Mouse (Mus musculus) R1 (cell line): ENCODE measurements around the gene Zfp54.
"Not testable (repeated sequence)": the region's sequence is repeated elsewhere in the genome, so short reads cannot be mapped to it uniquely, and the experiment has no call there.

ENCODE experiments used
- DNase-seq: peaks from one replicate; pipeline ENCODE4 v3.0.0-alpha.2; 2018; ENCODE audit warnings: low read depth, low spot score

Zfp54 gene

GRCm38 (mm10) chr17:21422664-21423599 lies at the start of gene Zfp54:
Gene Zfp54, plus strand, starts transcription at chr17:21423227.
- DNase-seq = peak; percentile 88

GRCm38 (mm10) chr17:21375311-21375710 lies 47.7 kb upstream of the Zfp54 start:
- DNase-seq = peak; percentile 79

DNA sequence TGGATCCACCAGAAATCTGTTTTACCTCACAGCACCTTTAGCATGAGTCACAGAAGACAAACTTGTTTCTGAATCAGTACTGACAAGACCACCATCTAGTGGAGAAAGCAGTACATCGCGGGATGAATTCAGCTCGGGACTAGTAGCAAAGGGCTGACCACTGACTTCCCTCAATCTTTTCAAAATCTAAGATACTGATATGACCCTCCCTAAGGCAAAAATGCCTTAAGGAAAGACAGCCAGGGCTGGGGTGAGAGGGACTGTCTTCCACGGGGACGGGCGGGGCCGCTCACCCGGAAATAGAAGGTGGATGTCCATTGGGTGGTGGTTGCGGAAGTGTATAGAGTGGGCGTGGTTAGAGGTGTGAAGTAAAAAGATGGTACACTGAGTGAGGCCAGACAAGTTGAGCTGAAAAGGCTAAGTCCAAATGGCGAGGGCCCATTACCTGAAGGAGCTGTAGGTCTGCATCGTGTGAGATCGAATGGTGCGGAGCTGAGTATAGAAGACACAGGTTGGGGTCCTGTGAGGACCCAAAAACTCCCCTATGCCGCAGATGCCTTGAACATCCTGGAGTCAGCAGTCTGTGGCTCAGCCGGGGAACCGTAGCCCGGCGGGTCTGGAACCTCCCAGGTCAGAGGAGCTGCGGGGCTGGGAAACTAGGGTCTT lies 39.5 kb upstream of the Zfp54 start, which contains the start of gene Zfp677:
TSS of gene Zfp677 (plus strand) at position 358 of the 666 bp plus-strand sequence.
- peak; percentile 67 for DNase-seq

DNA sequence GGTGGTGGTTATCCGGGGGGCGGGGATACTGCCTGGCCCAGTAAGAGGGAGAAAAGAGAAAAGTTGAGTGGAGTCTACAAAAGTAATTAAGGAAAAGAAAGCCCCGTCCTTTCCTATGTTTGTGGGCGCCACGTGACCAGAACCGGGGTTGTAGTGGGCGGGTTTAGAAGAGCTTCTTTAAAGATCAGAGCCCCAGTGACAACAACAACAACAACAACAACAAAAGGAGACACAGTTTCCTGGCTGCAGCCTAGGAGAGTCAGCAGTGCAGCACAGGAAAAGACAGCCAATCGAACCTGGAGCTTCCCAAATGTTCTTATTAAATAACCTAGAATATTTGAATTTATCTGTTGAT lies 39.0 kb upstream of the Zfp54 start:
- peak; percentile 33 for DNase-seq

GRCm38 (mm10) chr17:21438806-21439400 lies 15.9 kb downstream of the Zfp54 start:
- DNase-seq = peak; percentile 49

DNA sequence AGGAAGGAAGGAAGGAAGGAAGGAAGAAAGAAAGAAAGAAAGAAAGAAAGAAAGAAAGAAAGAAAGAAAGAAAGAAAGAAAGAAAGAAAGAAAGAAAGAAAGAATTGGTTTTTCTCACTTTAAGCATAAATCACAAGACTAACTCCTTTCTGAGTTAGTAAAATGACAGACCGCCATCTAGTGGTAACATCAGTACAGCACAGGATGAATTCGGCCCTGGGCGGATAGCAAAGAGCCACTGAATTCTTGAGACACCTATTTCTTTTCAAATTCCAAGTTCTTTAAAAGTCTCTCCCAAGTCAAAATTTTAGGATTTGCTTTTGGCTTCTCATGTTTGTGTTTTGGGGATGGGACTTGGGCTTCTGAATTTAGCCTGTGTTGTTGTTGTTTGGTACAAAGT lies 26.6 kb downstream of the Zfp54 start:
- peak; percentile 90 for DNase-seq

GRCm38 (mm10) chr17:21450138-21450704 lies 27.2 kb downstream of the Zfp54 start, which contains the start of gene Zfp51:
Gene Zfp51, plus strand, starts transcription at chr17:21450374.
- peak; percentile 97 for DNase-seq

DNA sequence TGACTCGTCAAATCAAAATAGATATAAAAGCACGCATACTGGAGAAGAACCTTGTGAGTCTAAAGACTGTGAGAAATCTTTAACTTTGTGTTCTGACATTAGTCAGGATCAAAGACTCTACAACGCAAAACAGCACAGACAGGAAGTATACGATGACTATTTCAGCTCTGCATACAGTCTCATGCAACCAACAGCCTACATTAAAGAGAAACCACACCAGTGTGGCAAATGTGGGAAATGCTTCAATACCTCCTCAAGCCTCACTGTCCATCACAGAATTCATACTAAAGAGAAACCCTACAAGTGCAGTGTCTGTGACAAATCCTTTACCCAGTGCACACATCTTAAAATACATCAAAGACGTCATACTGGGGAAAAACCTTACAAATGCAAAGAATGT lies 40.5 kb downstream of the Zfp54 start:
- DNase-seq = no peak

DNA sequence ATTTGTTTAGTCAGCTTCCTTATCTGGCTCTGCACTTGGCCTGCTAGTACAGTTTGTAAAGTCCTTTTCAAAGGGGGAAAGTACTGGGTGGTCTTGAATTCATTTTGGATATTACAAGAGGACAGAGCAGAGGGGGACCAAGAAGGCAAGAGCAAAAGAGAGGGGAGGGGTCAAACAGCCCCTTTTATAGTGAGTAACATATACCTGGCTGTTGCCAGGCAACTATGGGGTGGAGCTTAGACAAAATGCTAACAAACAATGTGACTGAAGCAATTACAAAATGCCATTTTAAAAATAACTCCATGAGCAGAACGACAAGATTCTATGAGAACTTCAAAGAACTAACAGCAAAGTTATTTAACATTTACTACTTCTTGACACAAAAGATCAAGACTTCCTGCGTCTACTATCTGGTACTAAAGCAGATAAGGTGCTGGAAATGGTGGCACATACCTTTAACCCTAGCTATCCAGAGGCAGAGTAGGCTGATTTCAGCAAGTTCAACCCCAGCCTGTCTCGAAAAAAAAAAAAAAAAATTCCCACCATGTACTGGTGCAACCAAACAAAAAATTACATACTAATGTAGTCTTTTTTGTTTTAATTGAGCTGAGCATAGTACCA lies 49.1 kb downstream of the Zfp54 start:
- no peak for DNase-seq

DNA sequence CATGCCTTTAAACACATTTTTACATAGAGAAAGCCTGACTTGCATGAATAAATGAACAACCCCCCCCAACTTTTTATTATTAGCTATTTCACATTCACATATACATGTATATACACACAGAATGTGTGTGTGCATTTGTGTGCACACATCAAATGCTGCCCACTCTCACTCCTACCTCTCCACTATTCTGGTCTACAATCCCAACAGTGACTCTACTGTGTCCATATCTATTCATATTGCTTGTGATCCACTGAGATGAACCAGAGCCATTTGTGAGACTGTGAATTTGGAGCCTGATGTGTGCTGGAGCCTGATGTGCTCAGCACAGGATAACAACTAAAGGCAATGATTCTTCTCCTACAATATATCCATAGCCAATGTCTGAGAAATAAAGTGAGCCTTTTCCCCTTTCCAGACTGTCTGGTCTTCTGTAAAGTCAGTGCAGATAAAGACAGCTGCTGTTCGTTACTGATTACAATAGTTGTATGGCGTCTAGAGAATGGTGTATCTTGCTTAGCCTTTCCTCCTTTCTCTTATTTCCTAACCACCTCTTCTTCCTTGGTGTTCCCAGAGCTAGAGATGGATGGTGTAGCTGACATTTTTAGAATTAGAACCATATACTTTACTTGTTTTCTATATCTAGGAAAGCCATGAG lies 49.8 kb downstream of the Zfp54 start:
- no peak for DNase-seq

DNA sequence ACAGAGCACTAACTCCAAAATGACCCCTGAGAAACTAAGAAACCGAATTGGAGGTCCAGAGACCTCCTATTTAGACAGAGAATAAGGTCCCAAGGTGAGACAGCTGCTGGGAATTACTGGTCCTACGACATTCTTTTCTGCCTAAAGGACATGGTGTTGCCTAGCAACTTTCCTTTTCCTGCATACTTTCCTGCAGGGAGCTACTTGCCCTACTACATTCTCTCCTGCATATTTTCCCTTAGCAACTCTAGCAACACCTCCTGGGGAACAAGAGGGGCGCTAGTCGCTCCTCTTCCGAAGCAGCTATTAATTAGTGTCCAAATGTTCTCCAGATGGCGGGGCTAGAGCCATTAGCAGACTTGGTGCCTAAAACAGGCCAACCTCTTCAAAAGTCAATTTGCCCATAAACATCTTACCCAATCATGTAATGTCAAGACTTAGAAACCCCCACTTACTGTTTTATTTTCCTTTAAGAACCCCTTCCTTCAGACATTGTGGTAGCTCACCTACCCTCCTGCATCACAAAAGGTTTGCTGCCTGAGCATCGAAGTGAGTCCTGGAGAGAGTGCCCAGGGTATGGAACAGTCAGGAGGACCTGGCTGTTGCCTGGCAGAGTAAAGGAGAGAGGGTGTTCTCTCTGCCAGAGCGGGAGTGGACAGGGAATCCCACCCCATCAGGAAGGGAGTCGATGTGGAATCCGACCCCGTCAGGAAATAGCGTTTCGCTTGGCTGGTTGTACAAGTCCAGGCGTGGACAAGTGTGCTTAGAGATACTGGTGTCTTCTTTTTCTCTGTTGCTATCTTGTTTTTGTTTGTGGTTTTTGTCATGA lies 50.5 kb downstream of the Zfp54 start:
- peak; percentile 96 for DNase-seq

DNA sequence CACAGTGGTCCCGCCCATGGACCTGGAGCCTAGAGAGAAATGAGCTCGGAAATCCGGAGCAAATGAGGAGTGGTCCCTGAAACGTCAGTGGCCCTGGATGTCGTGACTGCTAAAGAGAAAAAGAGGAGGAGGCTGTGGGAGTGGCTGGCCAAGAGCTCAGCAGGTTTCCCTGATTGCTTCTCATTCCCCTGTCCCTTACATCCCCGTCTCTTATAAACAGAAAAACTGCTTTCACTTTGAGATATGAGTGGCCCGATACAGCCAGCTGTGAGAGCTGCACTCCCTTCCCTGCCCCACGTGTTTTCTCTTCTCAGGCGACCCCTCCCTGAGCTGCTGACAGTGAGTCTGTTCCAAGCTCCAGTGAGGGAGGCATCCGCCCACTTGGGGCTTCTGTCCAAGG lies 51.7 kb downstream of the Zfp54 start:
- not testable (repeated sequence) for DNase-seq

- not testable (repeated sequence) for DNase-seq
Observed at GRCm38 (mm10) chr17:21475290-21475689, 52.3 kb downstream of the Zfp54 start.

DNA sequence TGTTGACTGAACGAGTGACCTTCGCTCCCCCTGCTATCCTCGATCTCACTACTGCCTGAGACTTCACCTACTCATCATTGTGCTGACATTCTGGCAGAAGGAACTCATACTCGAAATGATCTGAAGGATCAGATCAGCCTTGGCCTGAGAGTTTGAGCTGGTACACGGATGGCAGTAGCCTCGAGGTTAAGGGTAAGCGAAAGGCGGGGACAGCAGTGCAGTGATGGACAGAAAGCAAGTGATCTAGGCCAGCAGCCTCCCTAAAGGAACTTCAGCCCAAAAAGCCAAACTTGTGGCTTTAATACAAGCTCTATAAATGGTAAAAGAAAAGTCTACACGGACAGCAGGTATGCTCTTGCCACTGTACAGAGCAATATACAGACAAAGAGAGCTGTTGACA lies 53.3 kb downstream of the Zfp54 start:
- not testable (repeated sequence) for DNase-seq

DNA sequence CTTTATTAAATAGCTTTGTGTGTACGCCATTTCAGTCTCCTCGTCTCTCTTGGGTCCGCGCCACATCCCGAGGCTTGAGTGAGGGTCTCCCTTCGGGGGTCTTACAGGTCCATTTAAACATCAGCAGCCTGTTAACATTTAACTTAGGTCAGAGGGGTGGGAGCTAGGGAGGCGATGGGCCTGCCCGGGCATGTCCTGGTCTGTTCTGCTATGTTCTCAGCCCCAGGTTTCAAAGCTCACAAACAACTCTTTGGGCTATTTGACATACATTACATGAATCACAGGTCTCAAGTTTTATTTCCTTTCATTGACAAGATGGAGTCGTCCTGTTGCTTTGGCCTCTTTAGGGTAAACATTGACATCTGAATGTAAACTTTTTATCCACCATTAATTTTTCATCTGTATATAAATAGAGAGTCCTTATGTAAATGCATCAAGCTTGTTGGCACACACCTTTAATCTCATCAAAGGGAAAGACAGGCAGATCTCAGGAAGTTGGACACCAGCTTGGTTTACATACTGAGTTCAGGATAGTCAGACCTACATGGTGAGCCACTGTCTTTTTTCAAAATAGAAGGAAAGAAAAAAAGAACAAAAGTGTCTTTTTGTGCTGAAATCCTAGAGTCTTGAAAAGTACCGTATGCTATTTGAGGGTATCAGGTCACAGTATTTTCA lies 55.2 kb downstream of the Zfp54 start:
- peak; percentile 11 for DNase-seq
